Mouse (Mus musculus) liver, embryonic 13.5 days (tissue): ENCODE data around the gene Pi4k2b. TPM values are rescaled to one million over a fixed set of nuclear protein-coding genes. Genes with fewer than 3 reads are reported as not detected.
"Not testable (repeated sequence)": the region's sequence is repeated elsewhere in the genome, so short reads cannot be mapped to it uniquely, and the experiment has no call there.

Experiments
- ATAC-seq: fragments of 200-750 bp; cut with Nextera tagmentation; 2 replicates; pipeline ENCODE4 v1.8.0; 2017; ENCODE audit warnings: low read depth, mild to moderate bottlenecking, moderate number of reproducible peaks, moderate library complexity
- DNase-seq: peaks from one replicate; pipeline ENCODE4 v3.0.0; 2022
- H3K27ac ChIP-seq: fragments of 300-500 bp; sonication (generic); 2 replicates; pipeline ENCODE4 v1.5.1; 2015; ENCODE audit warnings: moderate library complexity, mild to moderate bottlenecking, inconsistent platforms
- H3K27me3 ChIP-seq: fragments of 300-500 bp; sonication (generic); 2 replicates; pipeline ENCODE4 v1.6.1; 2015; ENCODE audit warnings: mild to moderate bottlenecking, inconsistent platforms
- H3K36me3 ChIP-seq: fragments of 300-500 bp; sonication (generic); 2 replicates; pipeline ENCODE4 v1.6.1; 2015; ENCODE audit warnings: mild to moderate bottlenecking, inconsistent platforms
- H3K4me1 ChIP-seq: fragments of 300-500 bp; sonication (generic); replicated peaks from 2 replicates; pipeline ENCODE4 v1.6.1; 2015; ENCODE audit warnings: inconsistent platforms
- H3K4me2 ChIP-seq: fragments of 300-500 bp; sonication (generic); 2 replicates; pipeline ENCODE4 v1.6.1; 2015; ENCODE audit warnings: inconsistent platforms, mild to moderate bottlenecking, moderate library complexity
- H3K4me3 ChIP-seq: fragments of 300-500 bp; sonication (generic); replicated peaks from 2 replicates; pipeline ENCODE4 v1.5.1; 2015; ENCODE audit warnings: mild to moderate bottlenecking, inconsistent platforms
- H3K9ac ChIP-seq: fragments of 300-500 bp; sonication (generic); 2 replicates; pipeline ENCODE4 v1.6.1; 2015; ENCODE audit warnings: mild to moderate bottlenecking, inconsistent platforms
- H3K9me3 ChIP-seq: fragments of 300-500 bp; sonication (generic); replicated peaks from 2 replicates; pipeline ENCODE4 v1.6.1; 2016; ENCODE audit warnings: inconsistent platforms
- WGBS: fragments of 180-500 bp; shearing (Covaris S2); methylation state at CpG from one replicate; pipeline ENCODE4 v1.1.7; 2015; ENCODE audit not compliant: insufficient replicate concordance; 5-methylcytosine and 5-hydroxymethylcytosine counted together
- polyA plus RNA-seq: library from polyadenylated mRNA; unstranded; fragments of >200 nt; fragmentation: Nextera tagmentation; extraction: Ambion mirVana; gene quantifications from 2 replicates; pipeline ENCODE4 v1.2.1, GENCODE M21; 2015

The Pi4k2b gene
- polyA plus RNA-seq: 16.5 and 19.6 TPM in 2 replicates

DNA sequence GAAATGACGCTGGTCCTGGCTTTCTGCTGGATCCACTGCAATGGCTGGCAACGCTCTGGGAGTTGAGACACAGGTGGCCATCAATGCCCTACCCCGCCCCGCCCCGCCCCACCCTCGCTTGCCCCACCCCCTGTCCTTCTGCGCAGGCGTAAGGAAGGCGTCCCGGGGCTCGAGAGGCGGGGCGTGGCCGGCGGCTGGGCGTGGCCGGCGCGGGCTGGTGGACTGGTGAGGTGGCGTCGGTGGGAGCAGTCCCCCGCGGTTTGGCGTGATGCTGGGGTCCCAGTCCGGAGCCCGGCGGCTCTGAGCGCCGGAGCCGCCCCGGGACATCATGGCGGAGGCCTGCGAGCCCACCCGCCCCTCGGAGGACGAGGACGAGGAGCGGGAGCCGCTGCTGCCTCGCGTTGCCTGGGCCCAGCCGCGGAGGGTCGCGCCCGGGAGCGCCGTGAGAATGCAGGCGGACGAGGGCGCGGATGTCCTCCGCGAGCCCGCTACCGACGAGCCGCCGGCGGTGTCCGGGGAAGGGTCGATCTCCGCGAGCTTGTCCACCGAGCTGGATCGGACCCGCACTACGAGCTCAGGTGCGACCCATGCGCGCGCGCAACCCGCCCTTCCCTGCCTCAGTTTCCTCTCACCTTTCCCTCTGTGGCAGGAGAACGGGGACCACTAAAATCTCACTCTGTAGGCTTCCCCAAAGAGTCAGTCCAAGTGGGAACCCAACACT, at the start of gene Pi4k2b:
TSS of gene Pi4k2b (plus strand) at position 184 of the 721 bp plus-strand sequence.
- ATAC-seq: peak; percentile 94

DNA sequence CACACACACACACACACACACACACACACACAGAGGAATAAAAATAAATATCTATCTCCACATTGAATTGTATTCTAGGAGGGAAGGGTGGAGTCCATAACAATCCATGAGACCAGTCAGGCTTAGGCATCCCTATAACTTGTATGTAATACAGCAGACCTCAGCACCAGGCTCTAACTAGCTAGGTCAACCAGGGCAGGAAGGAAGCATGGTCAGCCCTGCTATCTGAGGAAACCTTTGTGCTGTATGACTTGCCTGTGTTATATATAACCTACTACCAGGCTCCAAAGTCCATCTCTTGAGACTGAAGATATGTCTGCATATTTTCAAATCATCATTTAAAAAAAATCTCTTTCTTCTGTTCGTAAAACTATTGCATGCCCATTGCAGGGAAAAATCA, 44.1 kb upstream of the Pi4k2b start:
- Histone ChIP-seq H3K36me3 (no peaks in the 10 kb centered on the region), H3K9me3 (no peaks in the 10 kb centered on the region), H3K4me2 (no peak overlapping the region), H3K27me3 (no peaks in the 10 kb centered on the region), H3K4me1 (peaks cover 4% of the 10 kb centered on the region; the same call in 1 of the 2 replicates), H3K27ac (no peak overlapping the region), H3K4me3 (no peak overlapping the region), H3K9ac (no peak overlapping the region)
- DNase-seq: no peak
- 75% methylated on average over 1 of the region's 1 CpGs for WGBS
- no peak for ATAC-seq

More for the DNA sequence above, at the start of gene Pi4k2b:
- Histone ChIP-seq H3K27ac (peak within 1 kb of the TSS; percentile 90), H3K27me3 (peaks cover 4% of the 10 kb centered on the region; the same call in 1 of the 2 replicates), H3K4me3 (peak within 1 kb of the TSS; percentile 93), H3K36me3 (no peaks in the 10 kb centered on the region), H3K4me2 (peak within 1 kb of the TSS; percentile 84), H3K4me1 (peaks cover 29% of the 10 kb centered on the region), H3K9ac (peak within 1 kb of the TSS; percentile 94), H3K9me3 (no peaks in the 10 kb centered on the region)
- DNase-seq: peak; percentile 83
- WGBS: under 1% methylated on average over 73 of the region's 75 CpGs

DNA sequence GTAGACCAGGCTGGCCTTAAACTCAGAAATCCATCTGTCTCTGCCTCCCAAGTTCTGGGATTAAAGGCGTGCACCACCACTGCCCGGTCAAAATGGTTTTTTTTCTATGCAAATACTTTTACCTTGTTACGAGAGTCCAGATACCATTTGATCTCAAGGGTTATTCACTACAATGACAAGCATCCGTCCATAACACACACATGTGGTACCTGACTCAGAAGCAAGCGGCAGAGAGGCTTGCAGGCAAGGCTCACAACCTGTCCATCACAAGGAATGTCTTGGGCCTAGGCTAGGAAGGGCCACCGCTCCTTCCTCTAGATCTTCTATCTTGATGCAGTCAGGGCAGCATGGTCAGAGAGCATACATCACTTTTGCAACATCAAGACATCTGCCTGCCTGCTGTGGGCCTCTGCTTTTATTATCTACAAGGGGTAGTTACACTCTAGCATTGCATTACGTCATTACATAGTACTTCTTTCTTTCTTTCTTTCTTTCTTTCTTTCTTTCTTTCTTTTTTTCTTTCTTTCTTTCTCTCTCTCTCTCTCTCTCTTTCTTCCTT, 43.4 kb upstream of the Pi4k2b start:
- ATAC-seq: not testable (repeated sequence)

DNA sequence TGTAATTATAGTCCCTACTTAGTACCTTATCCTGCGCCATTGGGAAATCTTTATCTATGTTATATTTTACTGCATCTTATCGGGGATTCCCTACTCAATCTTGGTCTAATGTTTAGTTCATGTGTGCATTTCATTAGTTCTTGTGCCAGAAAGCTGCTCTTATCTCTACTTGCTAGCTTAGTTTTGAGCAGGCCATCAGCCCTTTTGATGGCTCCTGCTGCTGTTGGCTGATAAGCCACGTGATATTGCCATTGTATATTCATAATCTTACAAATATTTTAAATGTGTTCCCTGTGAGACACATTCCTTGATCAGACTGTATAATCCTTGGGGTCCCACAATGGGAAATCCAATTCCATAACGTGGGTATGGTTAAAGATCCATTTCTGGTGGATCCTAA, 36.8 kb upstream of the Pi4k2b start:
- Histone ChIP-seq H3K27me3 (no peaks in the 10 kb centered on the region), H3K4me2 (no peak overlapping the region), H3K9me3 (no peaks in the 10 kb centered on the region), H3K36me3 (no peaks in the 10 kb centered on the region), H3K9ac (no peak overlapping the region), H3K27ac (no peak overlapping the region), H3K4me1 (peaks cover 20% of the 10 kb centered on the region), H3K4me3 (no peak overlapping the region)
- WGBS: 43% methylated on average over 4 of the region's 4 CpGs
- DNase-seq: peak; percentile 18
- peak; percentile 43; the same call in 1 of the 2 replicates for ATAC-seq

More for the DNA sequence above, 43.4 kb upstream of the Pi4k2b start:
- DNase-seq, H3K4me3 ChIP-seq, H3K4me2 ChIP-seq, H3K9me3 ChIP-seq, H3K4me1 ChIP-seq, H3K36me3 ChIP-seq, H3K9ac ChIP-seq, H3K27ac ChIP-seq, H3K27me3 ChIP-seq: not testable (repeated sequence)
- WGBS: 69% methylated on average over 7 of the region's 7 CpGs

DNA sequence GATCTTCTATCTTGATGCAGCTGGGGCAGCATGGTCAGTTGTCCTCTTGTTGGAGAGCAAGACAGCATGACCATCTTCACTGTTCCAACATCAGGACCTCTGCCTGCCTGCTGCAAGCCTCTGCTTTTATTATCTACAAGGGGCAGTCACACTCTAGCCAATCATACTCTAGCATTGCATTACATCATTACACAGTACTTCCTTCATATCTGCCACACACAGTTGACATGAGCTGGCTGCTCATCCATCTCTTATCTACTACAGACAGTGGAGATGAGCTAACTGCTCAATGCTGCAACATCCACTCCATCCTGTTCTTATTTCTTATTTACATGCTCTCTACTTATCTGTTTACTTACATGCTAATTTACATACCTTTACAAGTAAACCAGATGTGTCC, 28.7 kb upstream of the Pi4k2b start:
- peak; percentile 100 for ATAC-seq
- Histone ChIP-seq H3K27ac (peak overlapping the region; percentile 53), H3K4me1 (peaks cover 20% of the 10 kb centered on the region), H3K4me3 (peak overlapping the region; percentile 51), H3K36me3 (no peaks in the 10 kb centered on the region), H3K4me2 (peak overlapping the region; percentile 58), H3K27me3 (no peaks in the 10 kb centered on the region), H3K9ac (peak overlapping the region; percentile 56; the same call in 1 of the 2 replicates), H3K9me3 (no peaks in the 10 kb centered on the region)
- peak; percentile 67 for DNase-seq

DNA sequence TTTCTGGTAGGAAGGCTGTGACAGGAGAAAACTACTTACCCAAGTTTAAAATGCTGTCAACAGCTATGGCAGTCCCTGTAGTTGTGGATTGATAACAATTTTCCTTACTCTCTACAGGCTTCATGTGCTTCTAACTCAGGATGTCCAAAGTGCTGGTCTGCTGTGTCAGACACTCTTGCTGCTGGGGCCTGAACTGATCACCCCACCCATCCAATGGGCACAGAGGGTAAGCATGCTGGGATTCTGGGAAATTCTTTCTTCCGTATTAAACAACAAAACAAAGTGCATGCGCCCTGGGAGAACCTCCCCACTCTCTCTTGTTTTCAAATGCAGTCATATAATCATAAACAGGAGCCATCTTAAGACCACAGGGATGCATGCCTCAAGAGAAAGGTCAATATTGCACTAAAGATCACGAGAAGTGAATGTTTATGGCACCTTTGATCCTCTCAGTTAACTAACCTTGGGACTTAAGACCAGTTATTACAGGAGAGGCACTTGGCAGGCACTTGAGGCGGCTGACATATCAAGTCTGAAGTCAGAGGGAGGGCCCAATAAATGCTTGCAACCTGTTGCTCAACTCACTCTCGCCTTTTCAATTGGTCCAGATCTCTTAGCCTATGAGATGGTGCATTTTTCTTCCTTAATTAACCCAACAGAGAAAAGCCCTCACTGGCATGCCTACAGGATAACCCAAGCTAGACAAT, 24.5 kb upstream of the Pi4k2b start:
- H3K4me2 ChIP-seq: no peak overlapping the region
- H3K4me3 ChIP-seq: no peak overlapping the region
- no peak overlapping the region for H3K9ac ChIP-seq
- DNase-seq (no peak), ATAC-seq (no peak)
- H3K9me3 ChIP-seq: no peaks in the 10 kb centered on the region
- peaks cover 20% of the 10 kb centered on the region for H3K4me1 ChIP-seq
- no peaks in the 10 kb centered on the region for H3K36me3 ChIP-seq
- H3K27ac ChIP-seq: no peak overlapping the region
- no peaks in the 10 kb centered on the region for H3K27me3 ChIP-seq
- 61% methylated on average over 5 of the region's 5 CpGs for WGBS

DNA sequence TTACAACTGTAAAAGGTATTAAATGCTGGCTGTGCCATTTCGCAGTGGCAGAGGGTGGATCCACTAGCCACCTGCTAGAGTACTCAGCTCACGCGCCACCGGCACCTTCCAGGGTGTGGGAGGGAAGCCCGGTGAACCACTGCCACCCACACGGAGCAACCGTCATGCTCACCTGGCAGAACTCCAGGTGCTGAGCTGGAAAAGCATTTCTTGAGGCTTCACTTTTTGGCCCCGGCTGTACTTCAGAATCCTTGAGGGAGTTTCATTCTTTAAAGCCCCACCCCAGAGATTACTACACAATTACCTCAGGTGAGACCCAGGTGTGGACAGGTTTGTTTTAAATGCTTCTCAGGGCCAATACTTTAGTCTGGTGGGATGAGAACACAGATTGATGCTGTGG, 20.4 kb upstream of the Pi4k2b start:
- H3K4me1 ChIP-seq: no peaks in the 10 kb centered on the region
- no peak overlapping the region for H3K4me3 ChIP-seq
- H3K9me3 ChIP-seq: no peaks in the 10 kb centered on the region
- WGBS: 75% methylated on average over 8 of the region's 8 CpGs
- DNase-seq (no peak), ATAC-seq (no peak)
- no peak overlapping the region for H3K9ac ChIP-seq
- H3K36me3 ChIP-seq: no peaks in the 10 kb centered on the region
- H3K27ac ChIP-seq: no peak overlapping the region
- no peak overlapping the region for H3K4me2 ChIP-seq
- 0 out of 2 replicates have a peak, but pooled peaks cover 3% of the 10 kb centered on the region for H3K27me3 ChIP-seq

DNA sequence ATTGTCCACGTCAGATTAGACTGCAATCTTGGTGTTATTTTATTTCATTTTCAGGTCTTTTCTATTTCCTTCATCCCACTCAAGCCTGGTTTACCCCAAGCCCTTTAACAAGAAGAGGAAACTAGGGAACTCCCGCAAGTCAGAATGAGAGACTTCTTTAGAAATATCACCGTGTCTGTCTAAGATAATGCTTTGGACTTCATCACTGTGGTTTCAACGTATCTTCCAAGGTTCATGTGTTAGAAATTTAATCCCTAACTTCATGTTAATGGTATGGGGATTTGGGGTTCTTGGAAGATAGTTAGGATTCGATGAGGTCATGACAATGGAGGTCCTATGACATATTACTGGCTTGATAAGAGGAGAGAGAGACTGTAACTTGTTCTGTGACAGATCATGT, 13.6 kb upstream of the Pi4k2b start:
- H3K36me3 ChIP-seq: no peaks in the 10 kb centered on the region
- ATAC-seq (no peak), DNase-seq (no peak)
- no peak overlapping the region for H3K4me2 ChIP-seq
- H3K9me3 ChIP-seq: no peaks in the 10 kb centered on the region
- 0 out of 2 replicates have a peak, but pooled peaks cover 2% of the 10 kb centered on the region for H3K4me1 ChIP-seq
- WGBS: 61% methylated on average over 5 of the region's 5 CpGs
- H3K27me3 ChIP-seq: peaks cover 10% of the 10 kb centered on the region; the same call in 1 of the 2 replicates
- no peak overlapping the region for H3K27ac ChIP-seq
- H3K9ac ChIP-seq: no peak overlapping the region
- H3K4me3 ChIP-seq: no peak overlapping the region

DNA sequence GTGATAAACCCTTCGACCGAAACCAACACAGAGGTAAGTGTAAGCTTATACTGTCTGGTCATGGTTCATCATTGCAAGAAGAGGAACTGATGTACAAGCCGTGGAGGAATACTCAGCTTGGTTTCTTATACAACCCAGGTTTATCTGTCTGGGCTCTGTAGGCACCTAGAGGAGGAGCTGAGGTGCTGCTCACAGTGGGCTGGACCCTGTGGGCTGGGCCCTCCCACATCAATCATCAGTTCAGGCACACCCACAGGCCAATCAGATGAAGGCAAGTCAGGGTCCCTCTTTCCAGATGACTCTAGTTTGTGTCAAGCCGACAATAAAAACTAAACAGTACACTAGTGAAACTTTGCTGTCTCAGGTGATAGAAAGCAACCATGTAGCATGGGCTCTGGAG, 8.6 kb upstream of the Pi4k2b start:
- Histone ChIP-seq H3K27ac (no peak overlapping the region), H3K4me3 (no peak overlapping the region), H3K4me1 (0 out of 2 replicates have a peak, but pooled peaks cover 5% of the 10 kb centered on the region), H3K9ac (no peak overlapping the region), H3K9me3 (no peaks in the 10 kb centered on the region), H3K4me2 (no peak overlapping the region), H3K36me3 (no peaks in the 10 kb centered on the region), H3K27me3 (peaks cover 20% of the 10 kb centered on the region; the same call in 1 of the 2 replicates)
- 43% methylated on average over 4 of the region's 4 CpGs for WGBS
- ATAC-seq (peak; percentile 69), DNase-seq (no peak)

DNA sequence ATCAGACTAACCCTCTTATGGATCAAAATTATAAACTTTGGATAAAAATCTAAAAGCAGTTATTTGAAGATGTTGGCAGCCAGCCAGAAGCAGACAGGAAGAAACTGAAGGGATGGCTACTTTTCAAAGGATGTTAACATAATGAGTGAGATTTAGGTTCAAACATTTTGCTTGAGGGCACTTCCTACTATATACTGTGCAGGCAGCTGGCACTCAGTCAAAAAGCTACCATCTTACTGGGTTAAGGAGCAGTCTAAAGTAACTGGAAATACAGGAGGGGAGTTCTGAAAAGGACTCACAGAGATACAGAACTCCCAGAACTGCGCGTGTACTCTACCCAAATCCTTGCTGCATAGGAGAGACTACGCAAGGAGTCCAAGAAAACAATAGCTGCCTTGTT, 5.3 kb upstream of the Pi4k2b start:
- Histone ChIP-seq H3K27ac (no peak overlapping the region), H3K27me3 (peaks cover 20% of the 10 kb centered on the region; the same call in 1 of the 2 replicates), H3K36me3 (no peaks in the 10 kb centered on the region), H3K4me2 (no peak overlapping the region), H3K9me3 (no peaks in the 10 kb centered on the region), H3K4me1 (0 out of 2 replicates have a peak, but pooled peaks cover 5% of the 10 kb centered on the region), H3K4me3 (no peak overlapping the region), H3K9ac (no peak overlapping the region)
- WGBS: 88% methylated on average over 3 of the region's 3 CpGs
- ATAC-seq (no peak), DNase-seq (no peak)

DNA sequence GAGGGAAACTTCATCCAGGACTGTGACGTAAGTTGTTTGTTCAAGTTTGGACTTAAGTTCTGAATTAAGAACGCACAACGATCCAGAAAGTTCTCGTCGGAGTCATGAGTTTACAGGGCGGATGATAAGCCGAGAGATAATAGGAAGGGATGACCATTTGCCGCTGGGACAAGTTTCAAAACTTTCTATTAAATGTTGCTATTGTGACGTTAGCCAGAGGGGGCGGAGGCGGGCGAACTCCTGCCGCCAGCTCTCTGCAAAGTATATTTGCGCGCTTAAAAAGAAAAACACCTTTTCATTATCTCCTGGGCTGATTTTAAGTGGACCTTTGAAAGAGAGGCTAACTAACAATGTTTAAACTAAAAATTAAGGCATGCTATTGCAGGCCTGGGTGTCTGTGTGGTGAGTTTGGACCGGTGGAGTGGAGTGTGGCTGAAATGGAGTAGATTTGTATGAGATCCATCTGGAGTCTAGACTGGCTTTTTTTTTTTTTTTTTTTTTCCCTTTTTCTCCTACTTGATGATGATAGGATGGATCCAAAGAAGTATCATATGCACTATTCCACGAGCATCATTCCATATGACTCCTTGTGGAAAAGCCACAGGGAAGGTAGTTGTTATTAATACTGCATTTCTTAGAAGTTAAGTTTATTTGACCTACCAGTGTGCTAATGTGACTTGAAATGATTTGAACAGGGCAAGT, 889 bp downstream of the Pi4k2b start:
- WGBS: 4% methylated on average over 17 of the region's 17 CpGs
- no peaks in the 10 kb centered on the region for H3K27me3 ChIP-seq
- peak overlapping the region; percentile 94 for H3K9ac ChIP-seq
- no peaks in the 10 kb centered on the region for H3K36me3 ChIP-seq
- H3K4me1 ChIP-seq: peaks cover 29% of the 10 kb centered on the region
- H3K27ac ChIP-seq: peak overlapping the region; percentile 90
- DNase-seq: peak; percentile 53
- peak overlapping the region; percentile 84 for H3K4me2 ChIP-seq
- H3K4me3 ChIP-seq: peak overlapping the region; percentile 93
- H3K9me3 ChIP-seq: no peaks in the 10 kb centered on the region
- ATAC-seq: peak; percentile 48
